ENCODE assay signal across 7 mouse cellular contexts in the genomic region with DNA sequence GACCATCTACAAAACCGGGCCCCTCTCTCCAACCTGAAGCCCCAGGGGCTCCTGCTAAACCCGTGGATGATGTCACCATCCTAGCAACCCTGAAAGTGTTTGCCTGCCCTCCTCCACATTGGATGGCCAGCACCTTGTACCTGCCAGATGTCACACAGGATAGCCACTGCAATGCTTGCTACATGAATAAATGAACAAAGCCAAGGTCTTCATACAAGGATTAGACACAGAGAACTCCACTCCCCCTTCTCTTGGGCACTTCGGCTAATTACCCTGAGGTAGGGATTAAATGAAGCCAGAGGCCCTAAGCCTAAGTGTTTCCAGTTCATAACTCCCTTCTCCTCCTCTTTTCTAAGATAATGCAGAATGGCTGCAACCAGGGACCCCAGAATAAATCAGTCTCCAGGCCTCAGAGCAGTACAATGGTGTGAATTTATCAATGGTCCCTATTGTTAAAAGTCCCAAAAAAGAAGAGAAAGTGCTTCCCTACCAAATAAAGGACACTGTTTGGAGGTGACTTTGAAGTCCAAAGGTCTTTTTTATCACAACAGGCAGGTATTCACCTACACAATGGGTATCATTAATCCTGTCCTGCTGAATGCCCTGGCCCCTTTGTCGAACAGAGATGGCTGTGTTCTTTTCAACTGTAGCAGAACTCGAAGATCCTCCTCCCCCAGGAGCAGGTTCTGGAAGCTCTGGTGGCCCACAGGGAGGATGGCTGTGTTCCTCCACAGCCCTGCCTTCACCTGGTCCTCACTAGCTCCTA. TPM values are rescaled to one million over a fixed set of nuclear protein-coding genes. Genes with fewer than 3 reads are reported as not detected.
A peak's percentile ranks its signal among the peaks of the same experiment; 100 is the strongest.
DNase-seq lines count a peak whose midpoint lies in the region; ATAC-seq and TF ChIP-seq lines count a peak whose summit lies in the region.

No protein-coding gene starts in this region.

- no peaks in the 10 kb centered on the region for H3K9me3 ChIP-seq in forebrain, embryonic 14.5 days (replicated peaks; ENCODE audit: control insufficient read depth, low read length)
- no peaks in the 10 kb centered on the region for H3K9me3 ChIP-seq in liver, embryonic 15.5 days (replicated peaks)

- peak overlapping the region; percentile 85; the same call in 1 of the 2 replicates for H3K9ac ChIP-seq in forebrain, embryonic 14.5 days (ENCODE audit: low read length)
- H3K9ac ChIP-seq in liver, embryonic 15.5 days = no peak overlapping the region

- H3K27me3 ChIP-seq in C2C12 (ENCODE audit: control insufficient read depth, insufficient read depth, insufficient read length) = no peaks in the 10 kb centered on the region
- H3K27me3 ChIP-seq in forebrain, embryonic 14.5 days (replicated peaks; ENCODE audit: control insufficient read depth, insufficient read depth, low read length) = no peaks in the 10 kb centered on the region
- H3K27me3 ChIP-seq in liver, embryonic 15.5 days = peaks cover 3% of the 10 kb centered on the region; the same call in 1 of the 2 replicates

- DNase-seq in 3T3-L1 (ENCODE audit: low read depth, low spot score) = peak; percentile 8
- DNase-seq in forebrain, embryonic 14.5 days (ENCODE audit: low spot score) = no peak
- DNase-seq in natural killer cell, adult 2 months (ENCODE audit: low spot score in 2 of 2) = no peak
- no peak for DNase-seq in left cerebral cortex, postnatal 25 days (ENCODE audit: low spot score in 2 of 2)

- peak overlapping the region; percentile 49 for H3ac ChIP-seq in C2C12 (ENCODE audit: control insufficient read depth, insufficient read length, low read depth)

- no peak for TF ChIP-seq CTCF in C2C12 (IDR thresholded peaks at IDR 0.05; ENCODE audit: control insufficient read depth, insufficient read depth, insufficient read length)

- 14% methylated on average over 5 of the region's 5 CpGs for WGBS in forebrain, embryonic 14.5 days
- 36% methylated on average over 5 of the region's 5 CpGs for WGBS in liver, embryonic 15.5 days (ENCODE audit: insufficient replicate concordance)

- no peak for ATAC-seq in forebrain, embryonic 14.5 days
- no peak for ATAC-seq in liver, embryonic 15.5 days (ENCODE audit: insufficient read depth)
- ATAC-seq in activated CD4-positive, CD25-positive, alpha-beta regulatory T cell, adult 4 months = no peak

- H3K4me2 ChIP-seq in forebrain, embryonic 14.5 days (ENCODE audit: low read length) = peak overlapping the region; percentile 95
- peak overlapping the region; percentile 92 for H3K4me2 ChIP-seq in liver, embryonic 15.5 days

- intact Hi-C loops in left cerebral cortex, postnatal 25 days (cut with DNase I) = no loop called here

- H3K27ac ChIP-seq in forebrain, embryonic 14.5 days (ENCODE audit: low read depth, low read length) = no peak overlapping the region
- H3K27ac ChIP-seq in liver, embryonic 15.5 days (replicated peaks) = no peak overlapping the region

- H3K79me3 ChIP-seq in C2C12 (ENCODE audit: low read depth) = peaks cover 30% of the 10 kb centered on the region

- peaks cover 29% of the 10 kb centered on the region for H3K36me3 ChIP-seq in C2C12 (ENCODE audit: control insufficient read depth, insufficient read depth)
- H3K36me3 ChIP-seq in forebrain, embryonic 14.5 days (ENCODE audit: control insufficient read depth, insufficient read depth, low read length) = peaks cover 15% of the 10 kb centered on the region
- H3K36me3 ChIP-seq in liver, embryonic 15.5 days (replicated peaks) = peaks cover 11% of the 10 kb centered on the region; the same call in 1 of the 2 replicates

- H3K4me1 ChIP-seq in forebrain, embryonic 14.5 days (ENCODE audit: control insufficient read depth, insufficient read depth, low read length) = peaks cover 15% of the 10 kb centered on the region
- H3K4me1 ChIP-seq in liver, embryonic 15.5 days (replicated peaks) = peaks cover 49% of the 10 kb centered on the region

- peak overlapping the region; percentile 68 for H3K4me3 ChIP-seq in C2C12 (ENCODE audit: insufficient read depth, poor library complexity, severe bottlenecking)
- H3K4me3 ChIP-seq in forebrain, embryonic 14.5 days (ENCODE audit: low read depth, low read length) = peak overlapping the region; percentile 67
- peak overlapping the region; percentile 75 for H3K4me3 ChIP-seq in liver, embryonic 15.5 days (replicated peaks)

- peaks cover 48% of the 10 kb centered on the region for H3K79me2 ChIP-seq in C2C12 (ENCODE audit: control insufficient read depth, insufficient read depth)

TF ChIP-seq in C2C12, 6 proteins besides CTCF, POLR2A, EP300 and RAD21:
- TF ChIP-seq MYOG (IDR thresholded peaks at IDR 0.05; ENCODE audit: control insufficient read depth, extremely low read depth, insufficient read length) (no peak), FOSL1 (IDR thresholded peaks at IDR 0.05; ENCODE audit: insufficient read depth, low read length, poor library complexity, severe bottlenecking) (no peak), USF1 (IDR thresholded peaks at IDR 0.05; ENCODE audit: low read depth) (no peak), CEBPB (IDR thresholded peaks at IDR 0.05; ENCODE audit: low read depth) (no peak), MYOD1 (IDR thresholded peaks at IDR 0.05; ENCODE audit: control insufficient read depth, insufficient read length, low read depth) (no peak), MAX (IDR thresholded peaks at IDR 0.05) (no peak)

RNA-seq across cellular contexts. Expression of a gene that starts 1.5 kb away (rescaled TPM):
- 97.3 TPM for polyA plus RNA-seq in C2C12 (2012; fragmentation: generic; extraction: Trizol)
- polyA plus RNA-seq in forebrain, embryonic 14.5 days (2014; fragmentation: Nextera tagmentation; extraction: Ambion mirVana) = 33.9 and 39.6 TPM in 2 replicates
- polyA plus RNA-seq in liver, embryonic 15.5 days (2015; fragmentation: Nextera tagmentation; extraction: Ambion mirVana) = 16.9 and 17.4 TPM in 2 replicates
- polyA plus RNA-seq in activated CD4-positive, CD25-positive, alpha-beta regulatory T cell, adult 4 months (2017; shearing (Covaris generic)) = 10 to 100 TPM; 10.1 to 11.2 TPM
- 10 to 100 TPM; 19.7 to 23.2 TPM for total RNA-seq in left cerebral cortex, postnatal 25 days (2021)
